Mouse (Mus musculus) G1E-ER4 (cell line): ENCODE data around the gene Kdm1a. TPM values are rescaled to one million over a fixed set of nuclear protein-coding genes. Genes with fewer than 3 reads are reported as not detected.

ENCODE experiments used
- GATA1 ChIP-seq: IDR thresholded peaks from one replicate; pipeline ENCODE4 v1.8.0; 2012; ENCODE audit warnings: low read length, inconsistent platforms
- polyA plus RNA-seq: library from polyadenylated mRNA; stranded (reverse); fragments of >175 nt; gene quantifications from 2 replicates; pipeline ENCODE4 v1.2.3, GENCODE M21; 2012

The Kdm1a gene
- polyA plus RNA-seq, result 19.1 and 26.2 TPM in 2 replicates

DNA sequence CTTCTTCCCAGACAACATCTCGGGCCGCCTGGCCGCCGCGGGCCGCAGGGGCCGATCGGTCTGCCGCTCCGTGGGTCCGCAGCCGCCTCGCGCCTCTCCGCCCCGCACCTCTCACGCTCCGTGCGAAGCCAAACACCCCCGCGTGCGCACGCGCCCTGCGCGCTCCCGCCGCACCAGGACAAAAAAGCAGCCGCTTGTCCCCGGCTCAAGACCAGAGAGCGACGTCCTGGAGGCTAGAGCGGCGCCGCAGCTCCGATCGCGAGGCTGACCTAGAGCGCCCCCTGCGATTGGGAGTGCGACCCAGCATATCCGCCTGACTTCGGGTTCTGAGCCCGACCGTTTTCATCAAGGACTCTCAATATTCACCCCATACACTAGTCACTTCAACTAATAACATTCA is at the start of gene Kdm1a:
Kdm1a (minus strand) TSS at position 156 of the 400 bp plus-strand sequence.
- TF ChIP-seq GATA1, result no peak

DNA sequence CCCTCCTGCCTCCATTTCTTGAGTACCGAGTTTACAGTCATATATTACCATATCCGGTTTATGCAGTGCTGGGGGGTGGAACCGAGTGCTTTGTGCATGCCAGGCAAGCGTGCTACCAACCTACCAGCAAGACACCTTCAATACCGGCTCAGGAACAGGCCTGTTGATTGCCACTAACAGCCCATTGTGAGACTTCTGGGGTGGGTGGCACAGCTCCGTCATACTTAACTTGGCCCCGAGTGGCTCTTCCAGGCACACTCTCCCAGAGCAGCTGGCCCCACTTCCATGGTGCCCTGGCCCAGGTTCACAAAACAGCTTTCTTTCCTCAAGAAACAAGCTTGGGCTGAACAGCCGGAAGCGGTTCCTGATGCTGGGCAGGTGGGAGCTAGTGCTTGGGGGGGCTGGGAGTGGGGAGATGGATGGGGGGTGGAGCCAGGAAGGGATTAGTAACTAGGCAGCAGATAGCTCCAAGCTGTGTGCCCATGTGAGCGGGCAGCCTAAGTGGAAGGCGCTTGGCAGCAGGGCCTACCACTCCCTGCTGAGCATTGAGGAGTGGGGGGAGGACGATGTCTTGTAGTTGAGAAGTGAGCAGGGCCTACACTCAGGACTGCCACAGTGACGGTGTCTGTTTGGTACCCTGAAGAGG is 49.5 kb upstream of the Kdm1a start:
- TF ChIP-seq GATA1, result no peak

DNA sequence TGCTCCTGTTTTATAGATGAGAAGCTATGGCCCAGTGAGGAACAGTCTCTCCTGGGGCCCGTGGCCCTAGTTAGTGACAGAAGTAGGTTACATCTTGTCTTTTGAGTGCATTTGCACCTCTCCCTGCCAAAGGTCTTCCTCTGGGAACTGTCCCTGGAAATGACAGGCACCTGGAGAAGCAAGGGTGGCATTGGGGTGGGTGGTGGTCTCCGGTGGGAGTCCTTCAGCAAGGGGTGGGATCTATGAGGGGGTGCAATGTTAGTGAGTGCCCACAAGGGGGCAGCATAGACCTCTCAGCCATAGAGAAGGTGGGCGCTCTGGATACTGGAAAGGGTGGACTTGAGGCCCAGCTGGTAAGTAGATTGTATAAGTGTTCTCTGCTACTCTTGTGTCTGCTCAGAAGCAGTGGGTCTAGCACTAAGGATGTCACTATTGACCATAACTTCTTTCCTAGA is 48.9 kb upstream of the Kdm1a start:
- TF ChIP-seq GATA1, result no peak

DNA sequence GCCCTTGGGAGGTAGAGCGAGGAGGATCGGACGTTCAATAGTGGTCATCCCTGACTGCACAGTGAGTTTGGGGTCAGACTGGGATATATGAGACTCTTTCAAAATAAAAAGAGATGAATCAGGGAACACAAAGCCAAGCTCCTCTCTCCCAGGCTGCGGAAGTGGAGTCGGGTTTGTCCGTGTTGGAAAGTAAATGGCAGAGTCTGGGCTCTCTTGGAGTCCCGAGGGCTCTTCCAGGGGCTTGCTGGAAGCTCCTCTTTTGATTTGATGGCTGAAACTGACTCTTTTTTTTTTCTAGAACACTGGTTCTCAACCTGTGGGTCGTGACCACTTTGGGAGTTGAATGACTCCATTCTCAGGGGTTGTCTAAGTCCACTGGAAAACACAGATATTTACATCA is 47.7 kb upstream of the Kdm1a start:
- no peak for TF ChIP-seq GATA1

DNA sequence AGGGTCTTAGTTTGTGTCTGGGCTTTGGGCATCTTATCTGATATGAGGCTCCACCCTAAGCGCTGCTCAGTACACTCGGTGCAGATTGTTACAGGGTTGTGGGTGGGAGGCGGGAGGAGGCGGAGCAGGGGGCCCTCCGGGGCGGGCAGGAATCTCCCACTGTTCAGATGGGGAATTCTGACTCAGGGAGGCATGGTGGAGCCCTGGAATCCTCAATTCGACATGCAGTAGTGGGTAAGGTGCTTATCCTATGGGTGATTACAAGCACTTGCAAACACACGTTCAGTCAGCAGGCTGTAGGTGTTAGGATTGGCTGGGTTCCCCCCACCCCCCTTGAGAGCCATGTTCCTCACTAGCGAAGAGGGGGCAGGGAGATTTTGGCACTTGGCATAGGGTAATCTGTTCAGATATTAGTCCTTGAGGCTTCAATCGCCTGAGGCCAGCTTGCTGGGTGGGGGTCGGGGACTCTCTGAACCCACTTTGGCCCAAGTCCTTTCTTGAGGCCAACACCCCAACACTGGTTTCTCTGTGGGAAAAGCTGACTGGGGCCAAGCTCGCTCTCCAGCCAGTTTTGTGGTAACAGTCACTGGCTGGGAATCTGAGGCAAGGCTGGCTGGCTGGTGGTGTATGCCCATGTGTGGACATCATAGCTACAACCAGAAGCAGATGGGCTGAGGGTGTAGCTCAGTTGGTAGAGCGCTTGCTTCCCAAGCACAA is 47.1 kb upstream of the Kdm1a start:
- no peak for TF ChIP-seq GATA1

DNA sequence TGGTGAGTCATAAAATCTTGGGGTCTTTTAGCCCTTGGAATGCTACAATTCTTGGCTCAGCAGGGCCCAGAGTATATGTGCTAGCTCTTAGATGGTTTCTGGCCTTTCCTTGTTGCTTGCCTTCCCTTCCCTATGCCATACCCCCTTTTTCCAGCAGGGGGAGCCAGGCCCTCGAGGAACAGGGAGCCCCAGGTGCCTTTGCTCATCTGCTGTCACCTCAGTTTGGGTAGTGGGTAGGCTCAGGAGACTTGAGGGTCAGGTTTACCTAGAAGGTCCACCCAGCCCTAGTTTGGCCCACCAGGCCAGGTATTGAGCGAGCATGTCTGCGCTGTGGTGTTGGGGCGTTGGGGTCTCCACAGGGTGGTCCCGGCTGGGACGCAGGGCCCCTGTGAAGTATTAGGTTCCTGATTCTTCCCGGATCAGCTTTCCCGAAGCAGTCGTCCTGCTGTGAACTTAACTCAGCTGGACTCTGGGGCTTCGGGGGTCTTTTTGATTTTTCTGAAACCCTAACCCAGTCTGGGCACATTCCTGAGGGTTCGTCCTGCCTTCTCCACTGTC is 46.5 kb upstream of the Kdm1a start:
- TF ChIP-seq GATA1, result no peak

DNA sequence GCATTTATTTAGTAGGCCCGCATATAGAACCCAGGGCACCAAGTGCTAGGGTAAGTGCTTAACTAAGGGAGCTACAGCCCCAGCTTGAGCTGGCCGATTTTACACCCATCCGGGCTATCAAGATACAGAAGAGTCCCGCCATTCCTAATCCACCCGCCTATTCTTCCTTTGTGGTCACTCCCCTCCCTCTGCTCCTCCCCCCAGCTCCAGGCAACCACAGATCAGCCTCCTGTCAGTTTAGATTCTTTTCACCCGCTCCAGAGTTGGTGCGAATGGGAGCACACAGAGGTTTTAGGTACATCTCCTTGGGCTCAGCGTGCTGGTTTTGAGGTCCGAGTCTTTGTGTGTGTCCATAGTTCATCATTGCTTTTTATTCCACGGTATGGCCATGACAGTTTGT is 36.4 kb upstream of the Kdm1a start:
- TF ChIP-seq GATA1, result no peak

DNA sequence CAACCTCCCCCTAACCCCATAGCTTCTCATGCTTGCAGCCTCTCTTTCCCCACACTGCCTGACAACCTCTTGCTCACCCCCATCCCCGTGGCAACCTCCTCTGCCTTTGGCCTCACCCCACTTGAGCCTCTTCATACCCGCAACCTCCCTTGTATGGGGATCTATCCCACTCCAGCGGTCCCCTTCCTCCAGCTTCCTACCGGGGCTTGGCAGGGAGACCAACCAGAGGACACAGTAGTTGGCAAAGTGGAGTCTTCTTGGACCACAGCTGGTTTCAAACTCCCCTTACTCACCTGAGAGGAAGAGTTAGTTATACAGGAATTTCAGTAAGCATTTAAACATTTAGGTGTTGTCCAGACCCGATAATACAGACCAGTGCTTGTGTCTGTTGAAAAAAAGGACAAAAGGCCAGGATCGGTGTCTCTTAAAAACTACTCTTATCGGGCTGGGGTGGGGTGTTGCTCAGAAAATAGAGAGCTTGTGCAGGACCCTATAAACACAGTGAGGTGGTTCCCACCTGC is 35.8 kb upstream of the Kdm1a start:
- no peak for TF ChIP-seq GATA1

DNA sequence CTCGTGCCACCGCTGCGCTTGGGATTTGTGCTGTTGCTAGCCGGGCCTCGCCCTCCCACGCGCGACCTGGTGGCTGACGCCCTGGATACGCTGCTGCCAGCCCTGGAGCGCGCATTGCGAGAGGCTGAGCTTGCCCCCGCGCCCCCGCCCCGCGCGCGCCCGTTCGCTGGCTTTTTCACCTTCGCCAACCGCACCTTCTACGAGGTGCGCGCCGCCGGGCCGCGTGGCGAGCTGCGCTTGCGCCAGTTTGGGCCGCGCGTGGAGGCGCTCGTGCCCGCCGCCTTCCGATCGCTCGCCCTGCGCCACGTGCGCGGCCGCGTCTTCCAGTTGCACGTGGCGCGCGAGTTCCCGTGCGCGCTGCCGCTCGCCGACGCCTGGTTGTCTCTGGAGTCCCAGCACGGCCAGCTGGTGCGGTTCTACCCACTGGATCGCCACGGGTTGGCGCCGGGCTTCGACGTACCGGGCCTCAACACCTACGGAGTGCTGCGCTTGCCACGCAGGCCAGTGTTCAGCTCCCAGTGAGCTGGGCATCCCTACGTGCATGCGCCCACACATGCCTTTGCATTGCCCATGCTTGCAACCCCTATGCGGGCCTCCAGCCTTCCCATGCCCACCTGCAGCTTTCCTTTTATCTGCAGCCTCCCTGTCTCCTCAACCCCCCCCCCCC is 35.2 kb upstream of the Kdm1a start:
- TF ChIP-seq GATA1, result no peak

DNA sequence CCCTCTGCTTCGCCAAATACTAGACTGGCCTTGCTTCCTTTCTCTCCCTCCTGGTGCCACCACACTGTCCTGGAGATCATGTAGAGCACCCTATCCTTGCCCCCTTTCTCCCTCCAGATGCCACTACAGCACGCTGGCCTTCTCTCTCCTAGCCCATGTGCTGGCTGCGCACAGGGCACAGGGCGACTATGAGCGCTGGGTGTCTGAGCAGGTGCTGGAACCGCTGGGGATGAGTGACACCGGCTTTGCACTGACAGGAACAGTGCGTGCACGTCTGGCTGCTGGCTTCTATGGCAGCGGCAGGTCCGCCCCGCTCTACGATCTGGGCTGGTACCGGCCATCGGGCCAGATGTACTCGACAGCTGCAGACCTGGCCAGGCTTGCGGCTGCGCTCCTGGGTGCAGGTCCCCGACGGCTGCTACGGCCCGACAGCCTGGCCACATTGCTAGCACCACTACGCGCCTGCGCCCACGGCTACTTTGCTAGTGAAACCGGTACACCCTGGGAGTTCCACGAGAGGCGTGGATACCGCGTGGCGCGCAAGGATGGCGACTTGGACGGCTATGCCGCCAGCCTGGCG is 34.5 kb upstream of the Kdm1a start:
- no peak for TF ChIP-seq GATA1

DNA sequence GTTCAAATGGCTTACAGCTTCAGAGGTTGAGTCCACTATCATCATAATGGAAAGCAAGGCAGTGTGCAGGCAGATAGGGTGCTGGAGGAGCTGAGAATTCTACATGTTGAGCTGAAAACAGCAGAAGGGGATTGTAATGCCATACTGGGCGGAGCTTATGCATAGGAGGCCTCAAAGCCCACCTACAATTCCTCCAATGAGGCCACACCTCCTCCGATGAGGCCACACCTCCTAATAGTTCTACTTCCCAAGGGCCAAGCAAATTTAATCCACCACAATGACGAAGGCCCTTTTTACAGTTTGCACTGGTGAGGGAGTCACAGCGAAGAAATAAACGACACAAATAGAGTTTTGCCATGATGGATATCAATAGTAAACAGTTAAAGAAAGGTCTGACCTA is 34.0 kb upstream of the Kdm1a start:
- no peak for TF ChIP-seq GATA1

DNA sequence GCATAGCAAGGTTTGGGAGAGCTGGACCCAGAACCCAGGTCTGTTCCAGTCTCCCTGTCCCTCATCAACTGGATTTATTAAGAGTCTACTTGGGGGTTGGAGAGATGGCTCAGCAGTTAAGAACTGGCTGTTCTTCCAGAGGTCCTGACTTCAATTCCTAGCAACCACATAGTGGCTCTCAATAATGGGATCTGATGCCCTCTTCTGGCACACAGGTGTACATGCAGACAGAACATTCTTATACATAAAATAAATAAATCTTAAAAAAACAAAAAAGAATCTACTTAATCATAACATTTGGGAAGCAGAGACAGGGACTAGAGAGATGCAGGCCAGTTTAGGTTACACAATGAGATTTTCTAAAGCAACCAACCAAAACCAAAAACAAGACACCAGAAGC is 33.5 kb upstream of the Kdm1a start:
- TF ChIP-seq GATA1, result no peak

DNA sequence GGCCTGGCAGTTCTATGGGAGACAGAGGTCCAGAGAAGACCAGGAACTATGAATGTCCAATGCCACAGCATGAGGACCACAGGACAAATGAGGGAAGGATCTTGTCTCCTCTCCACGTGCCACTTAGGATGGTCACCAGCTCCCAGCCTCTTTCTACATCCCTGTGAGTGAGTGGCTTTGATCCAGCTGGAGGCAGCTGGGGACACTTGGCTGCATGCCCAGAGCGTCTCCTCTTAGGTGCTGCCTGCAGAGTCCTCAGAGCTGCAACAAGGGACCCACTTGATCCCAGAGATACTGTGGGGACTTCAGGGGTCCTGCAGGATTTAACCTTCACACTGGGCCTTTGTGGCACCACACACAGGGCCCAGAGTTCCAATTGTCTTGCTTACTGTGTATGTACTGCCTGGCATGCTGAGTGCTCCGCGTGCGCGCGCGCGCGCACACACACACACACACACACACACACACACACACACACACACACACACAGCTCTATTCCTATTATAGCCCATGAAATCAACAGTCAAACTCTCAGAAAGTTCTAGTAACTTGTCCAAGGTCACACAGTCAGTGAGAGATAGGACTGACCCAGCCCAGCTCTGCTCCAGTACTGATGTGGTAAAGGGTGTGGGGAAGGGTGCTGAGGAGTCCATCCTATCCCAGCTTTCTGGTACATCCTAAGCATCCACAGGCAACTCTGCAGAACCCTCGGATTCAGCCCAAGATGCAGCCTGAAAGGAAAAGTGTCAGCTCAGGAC is 28.9 kb upstream of the Kdm1a start:
- TF ChIP-seq GATA1, result no peak

DNA sequence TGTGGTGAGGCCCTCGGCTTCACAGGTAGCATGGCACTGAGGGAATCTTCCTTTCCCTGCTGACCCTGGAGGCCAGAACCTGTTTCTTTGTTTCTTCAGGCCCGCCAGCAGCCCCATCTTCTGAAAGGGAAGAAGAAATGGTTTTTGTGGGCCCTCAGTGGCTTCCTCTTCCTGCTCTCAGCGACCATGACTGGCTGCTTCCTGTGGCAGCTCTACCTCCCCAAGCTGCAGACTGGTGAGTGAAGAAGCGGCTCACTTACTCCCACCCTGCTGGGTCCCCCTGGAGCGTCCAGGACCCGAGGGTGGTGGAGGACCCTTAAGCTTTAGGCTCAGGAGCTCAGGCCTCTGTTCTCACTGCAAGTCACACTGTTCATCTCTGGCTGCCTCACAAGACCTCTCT is 24.1 kb upstream of the Kdm1a start:
- no peak for TF ChIP-seq GATA1

DNA sequence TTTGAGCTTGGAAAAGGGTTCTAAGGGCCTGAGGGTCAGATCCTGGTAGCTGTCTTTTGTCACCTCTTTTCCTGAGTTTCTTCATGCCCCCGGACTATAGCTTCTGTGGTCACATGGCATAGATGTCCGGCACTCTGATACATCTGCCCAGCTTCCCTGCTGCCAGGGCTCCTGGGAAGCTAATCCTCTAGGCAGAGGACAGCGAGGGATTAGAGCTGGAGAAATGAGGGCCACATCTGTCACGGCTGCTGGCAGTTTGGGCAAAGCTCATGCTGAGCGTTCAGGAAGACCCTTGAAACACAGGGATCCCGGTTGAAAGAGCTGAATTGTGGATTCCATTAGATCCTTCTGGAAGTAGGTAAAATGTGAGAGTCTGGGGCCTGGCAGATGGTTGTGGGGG is 19.9 kb upstream of the Kdm1a start, which contains the start of gene Lactbl1:
Lactbl1 (plus strand) TSS at position 234 of the 400 bp plus-strand sequence.
- TF ChIP-seq GATA1, result no peak
